Comparison of ENCODE assay signal across 8 mouse cellular contexts in the genomic region with DNA sequence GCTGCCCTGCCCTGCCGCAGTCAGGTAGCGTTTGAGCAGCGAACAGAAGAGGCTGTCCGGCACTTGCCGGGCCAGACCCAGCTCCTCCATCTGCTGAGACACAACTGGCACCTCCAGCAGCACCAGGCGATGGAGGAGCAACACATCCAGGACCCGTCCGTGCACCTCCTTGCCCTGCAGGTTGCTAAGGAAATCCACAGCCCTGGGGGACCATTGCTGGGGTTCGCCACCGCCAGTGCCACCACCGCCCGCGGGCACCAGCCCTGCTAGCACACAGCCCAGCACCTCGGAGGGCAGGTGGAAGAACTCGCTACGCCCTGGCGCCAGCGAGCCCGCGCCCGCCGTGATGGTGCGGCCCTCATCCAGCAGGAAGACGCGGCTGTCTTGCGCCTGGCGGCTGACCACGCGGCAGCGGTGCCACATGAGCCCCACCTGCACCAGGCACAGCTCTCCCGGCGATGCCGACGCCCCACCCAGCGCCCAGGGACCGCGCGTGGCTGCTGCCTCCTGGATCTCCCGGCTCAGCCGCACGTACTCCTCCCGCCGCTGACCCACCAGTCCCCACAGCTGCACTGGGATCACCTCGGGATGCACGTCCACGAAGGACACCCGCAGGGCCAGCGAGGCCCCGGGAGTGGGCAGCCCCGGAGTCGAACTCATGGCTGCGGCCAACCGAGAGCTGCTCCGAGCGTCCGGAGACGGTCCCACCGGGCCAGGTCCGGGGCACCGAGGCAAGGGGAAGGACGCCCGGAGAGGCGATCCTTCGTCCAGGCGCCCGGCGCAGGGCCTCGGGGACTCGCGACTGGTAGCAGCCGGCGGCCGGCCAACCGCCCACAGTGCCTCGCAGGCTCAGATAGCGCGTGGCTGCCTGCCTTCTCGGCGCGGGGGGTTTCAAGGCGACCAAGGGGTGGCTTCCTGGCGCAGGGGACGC. TPM values are rescaled to one million over a fixed set of nuclear protein-coding genes. Genes with fewer than 3 reads are reported as not detected.
A peak's percentile ranks its signal among the peaks of the same experiment; 100 is the strongest.
DNase-seq lines count a peak whose midpoint lies in the region; ATAC-seq and TF ChIP-seq lines count a peak whose summit lies in the region.

Gene Tdrd6, minus strand, starts transcription at position 804 of the 931 bp plus-strand sequence.

- H3K4me3 ChIP-seq in embryonic facial prominence, embryonic 14.5 days (ENCODE audit: low read depth, low read length): peak within 1 kb of the TSS; percentile 46
- peak within 1 kb of the TSS; percentile 47 for H3K4me3 ChIP-seq in intestine, embryonic 16.5 days (ENCODE audit: low read length)
- peak within 1 kb of the TSS; percentile 38 for H3K4me3 ChIP-seq in neural tube, embryonic 11.5 days (ENCODE audit: low read depth, low read length)

- peak within 1 kb of the TSS; percentile 52 for H3K9ac ChIP-seq in embryonic facial prominence, embryonic 14.5 days (ENCODE audit: low read depth, low read length)
- peak within 1 kb of the TSS; percentile 38; the same call in 1 of the 2 replicates for H3K9ac ChIP-seq in intestine, embryonic 16.5 days (ENCODE audit: low read depth, low read length)
- peak within 1 kb of the TSS; percentile 42; the same call in 1 of the 2 replicates for H3K9ac ChIP-seq in neural tube, embryonic 11.5 days (ENCODE audit: low read length)

- 2% methylated on average over 40 of the region's 83 CpGs for WGBS in embryonic facial prominence, embryonic 14.5 days
- WGBS in intestine, embryonic 16.5 days: 4% methylated on average over 83 of the region's 83 CpGs
- 3% methylated on average over 81 of the region's 83 CpGs for WGBS in neural tube, embryonic 11.5 days

- TF ChIP-seq CTCF in brain, embryonic 14.5 days (IDR thresholded peaks at IDR 0.05; ENCODE audit: borderline replicate concordance, extremely low read depth, insufficient read depth, insufficient read length): no peak

- peaks cover 6% of the 10 kb centered on the region; the same call in 1 of the 2 replicates for H3K4me1 ChIP-seq in embryonic facial prominence, embryonic 14.5 days (ENCODE audit: control insufficient read depth, insufficient read depth, low read length)
- peaks cover 15% of the 10 kb centered on the region for H3K4me1 ChIP-seq in intestine, embryonic 16.5 days (ENCODE audit: control insufficient read depth, insufficient read depth, low read length)
- peaks cover 9% of the 10 kb centered on the region for H3K4me1 ChIP-seq in neural tube, embryonic 11.5 days (ENCODE audit: control insufficient read depth, insufficient read depth, low read length)

- peaks cover 38% of the 10 kb centered on the region for H3K27me3 ChIP-seq in embryonic facial prominence, embryonic 14.5 days (replicated peaks; ENCODE audit: control insufficient read depth, insufficient read depth, low read length)
- peaks cover 32% of the 10 kb centered on the region for H3K27me3 ChIP-seq in intestine, embryonic 16.5 days (replicated peaks; ENCODE audit: control insufficient read depth, insufficient read depth, low read length)
- peaks cover 31% of the 10 kb centered on the region for H3K27me3 ChIP-seq in neural tube, embryonic 11.5 days (ENCODE audit: control insufficient read depth, insufficient read depth, low read length)

- TF ChIP-seq POLR2A in brain, embryonic 14.5 days (IDR thresholded peaks at IDR 0.05; ENCODE audit: borderline replicate concordance, extremely low read depth, insufficient read depth, insufficient read length, poor library complexity, severe bottlenecking): no peak

- peak; percentile 50; the same call in 1 of the 2 replicates for ATAC-seq in embryonic facial prominence, embryonic 14.5 days (ENCODE audit: low read depth)
- ATAC-seq in intestine, embryonic 16.5 days: peak; percentile 65
- peak; percentile 58 for ATAC-seq in neural tube, embryonic 11.5 days (ENCODE audit: insufficient read depth, low FRiP score, low TSS enrichment)
- no peak for ATAC-seq in megakaryocyte-erythroid progenitor cell, adult 5-6 weeks (replicated peaks; ENCODE audit: low FRiP score, low TSS enrichment, poor library complexity, severe bottlenecking)

- H3K9me3 ChIP-seq in embryonic facial prominence, embryonic 14.5 days (ENCODE audit: control insufficient read depth, low read length): peaks cover 17% of the 10 kb centered on the region; the same call in 1 of the 2 replicates
- no peaks in the 10 kb centered on the region for H3K9me3 ChIP-seq in intestine, embryonic 16.5 days (ENCODE audit: control insufficient read depth, low read length)
- H3K9me3 ChIP-seq in neural tube, embryonic 11.5 days (ENCODE audit: control insufficient read depth, low read length): no peaks in the 10 kb centered on the region

- H3K36me3 ChIP-seq in embryonic facial prominence, embryonic 14.5 days (ENCODE audit: control insufficient read depth, insufficient read depth, low read length): no peaks in the 10 kb centered on the region
- no peaks in the 10 kb centered on the region for H3K36me3 ChIP-seq in intestine, embryonic 16.5 days (ENCODE audit: control insufficient read depth, insufficient read depth, low read length)
- H3K36me3 ChIP-seq in neural tube, embryonic 11.5 days (ENCODE audit: control insufficient read depth, insufficient read depth, low read length): no peaks in the 10 kb centered on the region

- H3K27ac ChIP-seq in embryonic facial prominence, embryonic 14.5 days (replicated peaks; ENCODE audit: low read depth, low read length): no peak within 1 kb of the TSS
- H3K27ac ChIP-seq in intestine, embryonic 16.5 days (ENCODE audit: low read length): no peak within 1 kb of the TSS
- no peak within 1 kb of the TSS for H3K27ac ChIP-seq in neural tube, embryonic 11.5 days (ENCODE audit: low read depth, low read length)

- peak; percentile 37 for DNase-seq in kidney, postnatal 10 days
- no peak for DNase-seq in kidney, adult 18-20 months
- DNase-seq in brain, embryonic 14.5 days (ENCODE audit: low read depth): peak; percentile 55
- no peak for DNase-seq in embryonic facial prominence, embryonic 14.5 days (ENCODE audit: low spot score)
- DNase-seq in neural tube, embryonic 11.5 days (ENCODE audit: low spot score): peak; percentile 43
- no peak for DNase-seq in layer of hippocampus, adult 9-10 months (ENCODE audit: low spot score)

- peak within 1 kb of the TSS; percentile 79 for H3K4me2 ChIP-seq in embryonic facial prominence, embryonic 14.5 days (ENCODE audit: low read depth, low read length)
- peak within 1 kb of the TSS; percentile 74 for H3K4me2 ChIP-seq in intestine, embryonic 16.5 days (ENCODE audit: low read depth, low read length)
- H3K4me2 ChIP-seq in neural tube, embryonic 11.5 days (ENCODE audit: low read depth): peak within 1 kb of the TSS; percentile 71

RNA-seq across cellular contexts. Expression of gene Tdrd6, which starts in this region (rescaled TPM):
- polyA plus RNA-seq in brain, embryonic 14.5 days (2012; rRNA removed): 0.83 and 1.6 TPM in 2 replicates
- polyA plus RNA-seq in embryonic facial prominence, embryonic 14.5 days (2014; fragmentation: Nextera tagmentation; extraction: Ambion mirVana): 0.04 TPM in 1 of 2 replicates, not detected in the other
- 1.2 and 2.0 TPM in 2 replicates for polyA plus RNA-seq in intestine, embryonic 16.5 days (2015; fragmentation: Nextera tagmentation; extraction: Ambion mirVana)
- polyA plus RNA-seq in neural tube, embryonic 11.5 days (2014; fragmentation: Nextera tagmentation; extraction: Ambion mirVana): 0.04 and 0.21 TPM in 2 replicates
- not detected in 2 replicates for total RNA-seq in megakaryocyte-erythroid progenitor cell, adult 5-6 weeks (2014; fragmentation: Nextera tagmentation)
- not detected in 2 replicates for total RNA-seq in megakaryocyte-erythroid progenitor cell, adult 5-6 weeks (2017)

Comparison
In these comparisons a context has a peak if more than half of its experiments do, and no peak if none do; other contexts are left out.
1. DNase-seq: peak in kidney, postnatal 10 days (single experiment) and brain, embryonic 14.5 days (single experiment); none in kidney, adult 18-20 months (single experiment), embryonic facial prominence, embryonic 14.5 days (single experiment) and layer of hippocampus, adult 9-10 months (single experiment).
2. Peak in ATAC-seq, H3K4me3 ChIP-seq, H3K9ac ChIP-seq and H3K4me2 ChIP-seq in embryonic facial prominence, embryonic 14.5 days; RNA of the gene not detected or under 1 TPM.
3. Peak in DNase-seq, ATAC-seq, H3K4me3 ChIP-seq, H3K9ac ChIP-seq and H3K4me2 ChIP-seq in neural tube, embryonic 11.5 days; RNA of the gene not detected or under 1 TPM.
4. Peak in every context shown above with its lines, with median percentiles within 50 percentile points of each other: H3K4me2 ChIP-seq, H3K4me3 ChIP-seq and H3K9ac ChIP-seq.